Mouse (Mus musculus): ENCODE results near the gene Slc16a9.

Slc16a9 gene

GRCm38 (mm10) chr10:70303203-70303602 lies 58.3 kb downstream of the Slc16a9 start:
- DNase-seq = peak; percentile 32

- no peak for DNase-seq
These were observed 60.8 kb downstream of the Slc16a9 start for GRCm38 (mm10) chr10:70305683-70306082.

DNA sequence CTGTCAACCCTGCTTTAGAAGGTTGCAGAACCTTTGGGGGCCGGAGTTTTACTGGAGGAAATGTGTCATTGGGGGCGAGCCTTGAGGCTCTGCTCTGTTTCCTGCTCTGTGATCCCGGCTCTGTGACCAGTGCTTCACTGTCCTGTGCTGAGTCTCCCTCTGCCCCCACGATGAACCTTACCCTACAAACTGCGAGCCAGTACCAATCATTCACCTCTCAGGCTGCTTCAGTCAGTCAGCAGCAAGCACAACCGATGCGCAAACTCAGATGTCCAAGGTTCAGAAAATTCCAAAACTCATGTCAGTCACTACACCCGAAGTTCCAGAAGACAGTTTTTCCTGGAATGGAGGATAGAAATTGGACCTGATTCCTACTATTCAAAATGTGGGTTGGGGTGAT lies 64.5 kb downstream of the Slc16a9 start:
- no peak for DNase-seq

DNA sequence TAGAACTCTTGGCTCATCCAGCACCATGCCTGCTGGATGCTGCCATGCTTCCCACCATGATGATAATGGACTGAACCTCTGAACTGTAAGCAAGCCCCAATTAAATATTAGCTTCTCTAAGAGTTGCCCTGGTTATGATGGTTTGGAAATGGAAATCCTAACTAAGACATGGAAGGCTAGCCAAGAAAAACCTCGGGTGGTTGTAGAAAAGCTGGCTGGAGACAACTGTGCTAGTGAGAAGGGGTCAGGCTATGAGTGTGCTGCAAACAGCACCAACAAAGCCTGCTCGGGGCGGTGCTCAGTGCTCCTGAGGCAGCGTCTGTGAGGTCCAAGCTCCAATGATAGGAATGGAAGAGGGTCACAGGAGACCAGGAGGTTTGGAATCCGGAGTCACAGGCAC lies 65.7 kb downstream of the Slc16a9 start:
- DNase-seq = no peak

- DNase-seq = no peak
These were observed 71.0 kb downstream of the Slc16a9 start for GRCm38 (mm10) chr10:70315895-70316294.

GRCm38 (mm10) chr10:70316856-70317255 lies 72.0 kb downstream of the Slc16a9 start:
- DNase-seq = no peak

- no peak for DNase-seq
These were observed 72.6 kb downstream of the Slc16a9 start for GRCm38 (mm10) chr10:70317394-70317965.

- peak; percentile 21 for DNase-seq
These were observed 73.7 kb downstream of the Slc16a9 start for GRCm38 (mm10) chr10:70318630-70319029.

GRCm38 (mm10) chr10:70325518-70325917 lies 80.6 kb downstream of the Slc16a9 start:
- DNase-seq = no peak

DNA sequence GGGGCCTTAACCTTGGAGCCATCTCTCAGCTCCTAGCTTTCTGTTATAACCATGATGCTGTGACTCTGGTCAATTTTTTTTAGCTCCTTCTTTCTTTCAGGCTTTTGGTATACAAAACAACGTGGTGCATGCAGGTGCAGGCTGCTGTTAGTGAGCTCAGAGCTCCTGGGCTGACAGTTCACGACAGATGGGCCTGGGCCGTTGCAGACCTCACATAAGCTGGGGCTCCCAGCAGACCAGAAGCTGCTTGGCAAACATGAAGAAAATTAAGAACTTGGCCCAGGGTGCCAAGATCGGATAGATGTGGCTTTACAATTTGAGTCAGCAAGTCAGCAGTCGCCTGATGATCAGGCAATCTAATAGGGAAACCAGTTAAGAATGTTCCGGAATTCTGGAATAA lies 82.4 kb downstream of the Slc16a9 start:
- no peak for DNase-seq

DNA sequence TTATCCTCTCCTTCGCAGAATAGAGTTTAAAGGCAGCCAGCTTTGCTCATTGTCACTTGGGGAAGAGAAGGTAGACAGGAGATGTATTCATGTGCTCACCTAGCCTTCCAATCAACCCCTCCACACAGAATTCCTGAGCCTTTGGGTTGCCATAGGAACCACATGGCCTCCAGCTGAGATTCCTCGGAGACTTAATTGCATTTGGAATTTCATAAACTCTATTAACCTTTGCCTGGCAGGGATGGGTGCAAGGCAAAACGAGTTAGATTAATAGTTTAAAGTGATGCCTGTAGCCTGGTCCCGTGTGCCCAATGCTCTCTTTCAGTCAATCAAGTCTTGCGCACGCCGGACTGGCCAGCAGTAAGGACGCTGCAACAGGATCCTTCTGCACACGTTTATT lies 83.2 kb downstream of the Slc16a9 start:
- DNase-seq = no peak

All from right cerebral cortex, postnatal 4 days (tissue).